Mouse (Mus musculus) midbrain, embryonic 13.5 days (tissue): ENCODE measurements around the gene Rassf10. TPM values are rescaled to one million over a fixed set of nuclear protein-coding genes. Genes with fewer than 3 reads are reported as not detected.
A peak's percentile ranks its signal among the peaks of the same experiment; 100 is the strongest.
"Not testable (repeated sequence)": the region's sequence is repeated elsewhere in the genome, so short reads cannot be mapped to it uniquely, and the experiment has no call there.

Source experiments
- ATAC-seq: fragments of 200-750 bp; cut with Nextera tagmentation; 2 replicates; pipeline ENCODE4 v1.8.0; 2017; ENCODE audit warnings: mild to moderate bottlenecking, moderate TSS enrichment, moderate library complexity
- H3K27ac ChIP-seq: fragments of 300-500 bp; sonication (generic); 2 replicates; pipeline ENCODE4 v1.5.1; 2015; ENCODE audit warnings: inconsistent platforms, mild to moderate bottlenecking, moderate library complexity
- H3K27me3 ChIP-seq: fragments of 300-500 bp; sonication (generic); 2 replicates; pipeline ENCODE4 v1.6.1; 2015; ENCODE audit warnings: mild to moderate bottlenecking, inconsistent platforms
- H3K36me3 ChIP-seq: fragments of 300-500 bp; sonication (generic); 2 replicates; pipeline ENCODE4 v1.6.1; 2015; ENCODE audit warnings: mild to moderate bottlenecking, inconsistent platforms
- H3K4me1 ChIP-seq: fragments of 300-500 bp; sonication (generic); replicated peaks from 2 replicates; pipeline ENCODE4 v1.6.1; 2015; ENCODE audit warnings: inconsistent platforms
- H3K4me2 ChIP-seq: fragments of 300-500 bp; sonication (generic); replicated peaks from 2 replicates; pipeline ENCODE4 v1.6.1; 2015; ENCODE audit warnings: moderate library complexity, mild to moderate bottlenecking, inconsistent platforms
- H3K4me3 ChIP-seq: fragments of 300-500 bp; sonication (generic); replicated peaks from 2 replicates; pipeline ENCODE4 v1.5.1; 2015; ENCODE audit warnings: mild to moderate bottlenecking, inconsistent platforms
- H3K9ac ChIP-seq: fragments of 300-500 bp; sonication (generic); replicated peaks from 2 replicates; pipeline ENCODE4 v1.6.1; 2015; ENCODE audit warnings: mild to moderate bottlenecking, inconsistent platforms
- H3K9me3 ChIP-seq: fragments of 300-500 bp; sonication (generic); 2 replicates; pipeline ENCODE4 v1.6.1; 2016; ENCODE audit warnings: mild to moderate bottlenecking, inconsistent platforms
- WGBS: fragments of 180-500 bp; shearing (Covaris S2); methylation state at CpG from one replicate; pipeline ENCODE4 v1.1.7; 2015; 5-methylcytosine and 5-hydroxymethylcytosine counted together
- polyA plus RNA-seq: library from polyadenylated mRNA; unstranded; fragments of >200 nt; fragmentation: Nextera tagmentation; extraction: Ambion mirVana; gene quantifications from 2 replicates; pipeline ENCODE4 v1.2.1, GENCODE M21; 2015

The Rassf10 gene
- polyA plus RNA-seq, 1 experiment from 2014 or later, result 1.9 TPM

GRCm38 (mm10) chr7:112935876-112936275, 17.9 kb upstream of the Rassf10 start:
- H3K27me3 ChIP-seq, H3K9me3 ChIP-seq, H3K4me2 ChIP-seq, H3K4me3 ChIP-seq, ATAC-seq, H3K27ac ChIP-seq, H3K36me3 ChIP-seq, H3K9ac ChIP-seq, H3K4me1 ChIP-seq: not testable (repeated sequence)
- WGBS, result 96% methylated on average over 5 of the region's 5 CpGs

DNA sequence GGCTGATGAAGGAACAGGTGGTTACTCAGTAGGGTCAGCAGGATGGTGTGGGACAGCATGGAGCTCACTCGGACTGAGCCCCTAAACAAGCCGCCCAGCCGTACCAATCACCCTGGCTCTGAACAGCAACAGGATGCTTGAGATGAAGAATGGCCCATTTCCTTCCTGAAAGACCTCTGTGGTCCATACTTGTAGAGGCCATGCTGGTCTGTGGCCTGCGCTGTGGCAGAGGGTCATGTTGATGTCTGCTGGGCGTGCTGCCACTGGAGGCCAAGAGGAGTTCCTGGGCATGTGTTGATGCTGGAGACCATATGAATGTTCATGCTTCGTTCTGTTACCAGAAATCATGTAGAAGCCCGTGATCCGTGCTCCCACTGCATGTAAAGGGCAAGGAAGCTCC, 16.7 kb upstream of the Rassf10 start:
- Histone ChIP-seq H3K27me3 (no peaks in the 10 kb centered on the region), H3K9me3 (no peaks in the 10 kb centered on the region), H3K27ac (no peak overlapping the region), H3K9ac (no peak overlapping the region), H3K4me2 (no peak overlapping the region), H3K36me3 (no peaks in the 10 kb centered on the region), H3K4me3 (no peak overlapping the region), H3K4me1 (0 out of 2 replicates have a peak, but pooled peaks cover 4% of the 10 kb centered on the region)
- no peak for ATAC-seq
- 95% methylated on average over 8 of the region's 8 CpGs for WGBS

DNA sequence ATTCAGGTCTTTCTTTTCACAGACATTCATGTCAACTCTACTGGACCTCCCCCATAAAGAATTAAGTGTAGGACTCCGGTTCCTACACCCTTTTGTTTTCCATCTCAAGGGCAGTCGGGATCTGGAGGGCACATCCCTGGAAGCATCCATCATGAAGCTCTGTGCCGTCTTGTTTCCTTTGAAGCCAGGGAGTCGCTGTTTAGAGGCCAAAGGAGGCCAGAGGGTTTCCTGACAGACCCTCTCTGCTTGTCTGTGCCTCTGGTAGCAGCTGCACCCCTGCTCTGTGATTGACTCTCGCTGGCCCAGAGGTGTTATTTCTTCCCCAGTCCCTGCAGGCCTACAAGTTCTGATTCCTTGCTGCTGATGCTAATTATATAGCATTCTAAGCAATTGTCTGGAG, 14.8 kb upstream of the Rassf10 start:
- H3K27ac ChIP-seq, result no peak overlapping the region
- 0 out of 2 replicates have a peak, but pooled peaks cover 4% of the 10 kb centered on the region for H3K4me1 ChIP-seq
- H3K4me3 ChIP-seq, result no peak overlapping the region
- H3K9ac ChIP-seq, result no peak overlapping the region
- H3K9me3 ChIP-seq, result no peaks in the 10 kb centered on the region
- no peak overlapping the region for H3K4me2 ChIP-seq
- H3K27me3 ChIP-seq, result no peaks in the 10 kb centered on the region
- no peaks in the 10 kb centered on the region for H3K36me3 ChIP-seq
- WGBS, result 49% methylated on average over 5 of the region's 5 CpGs
- no peak for ATAC-seq

GRCm38 (mm10) chr7:112942567-112942966, 11.2 kb upstream of the Rassf10 start:
- Histone ChIP-seq H3K4me2 (no peak overlapping the region), H3K27me3 (no peaks in the 10 kb centered on the region), H3K27ac (no peak overlapping the region), H3K9me3 (no peaks in the 10 kb centered on the region), H3K9ac (no peak overlapping the region), H3K4me3 (no peak overlapping the region), H3K4me1 (0 out of 2 replicates have a peak, but pooled peaks cover 4% of the 10 kb centered on the region), H3K36me3 (no peaks in the 10 kb centered on the region)
- 79% methylated on average over 5 of the region's 5 CpGs for WGBS
- no peak for ATAC-seq

GRCm38 (mm10) chr7:112943056-112943455, 10.7 kb upstream of the Rassf10 start:
- Histone ChIP-seq H3K9ac (no peak overlapping the region), H3K4me1 (0 out of 2 replicates have a peak, but pooled peaks cover 4% of the 10 kb centered on the region), H3K4me3 (no peak overlapping the region), H3K4me2 (no peak overlapping the region), H3K9me3 (no peaks in the 10 kb centered on the region), H3K27me3 (no peaks in the 10 kb centered on the region), H3K36me3 (no peaks in the 10 kb centered on the region), H3K27ac (no peak overlapping the region)
- ATAC-seq, result no peak
- 91% methylated on average over 1 of the region's 1 CpGs for WGBS

- no peaks in the 10 kb centered on the region for H3K4me1 ChIP-seq
- ATAC-seq, result no peak
- peaks cover 9% of the 10 kb centered on the region; the same call in 1 of the 2 replicates for H3K27me3 ChIP-seq
- WGBS, result 69% methylated on average over 6 of the region's 6 CpGs
- H3K4me2 ChIP-seq, result no peak overlapping the region
- no peaks in the 10 kb centered on the region for H3K9me3 ChIP-seq
- no peak overlapping the region for H3K4me3 ChIP-seq
- H3K9ac ChIP-seq, result no peak overlapping the region
- no peaks in the 10 kb centered on the region for H3K36me3 ChIP-seq
- no peak overlapping the region for H3K27ac ChIP-seq
Observed at GRCm38 (mm10) chr7:112946706-112947105, 7.1 kb upstream of the Rassf10 start.

DNA sequence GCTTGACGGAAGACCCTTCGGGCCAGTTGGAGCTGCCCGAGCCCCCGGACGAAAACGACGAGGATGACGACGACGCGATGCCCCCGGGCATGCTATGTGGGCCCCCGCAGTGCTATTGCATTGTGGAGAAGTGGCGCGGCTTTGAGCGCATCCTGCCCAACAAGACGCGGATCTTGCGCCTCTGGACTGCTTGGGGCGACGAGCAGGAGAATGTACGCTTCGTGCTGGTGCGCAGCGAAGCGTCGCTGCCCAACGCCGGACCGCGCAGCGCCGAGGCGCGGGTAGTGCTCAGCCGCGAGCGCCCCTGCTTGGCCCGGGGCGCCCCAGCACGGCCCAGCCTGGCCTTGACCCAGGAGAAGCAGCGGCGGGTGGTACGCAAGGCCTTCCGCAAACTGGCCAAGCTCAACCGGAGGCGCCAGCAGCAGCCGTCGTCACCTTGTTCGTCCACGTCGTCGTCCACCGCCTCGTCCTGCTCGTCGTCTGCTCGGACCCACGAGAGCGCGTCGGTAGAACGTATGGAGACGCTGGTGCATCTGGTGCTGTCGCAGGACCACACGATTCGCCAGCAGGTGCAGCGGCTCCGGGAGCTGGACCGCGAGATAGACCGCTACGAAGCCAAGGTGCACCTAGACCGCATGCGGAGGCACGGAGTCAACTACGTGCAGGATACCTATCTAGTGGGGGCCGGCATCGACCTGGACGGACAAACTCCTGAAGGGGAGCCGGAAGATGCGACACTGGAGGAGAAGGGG, 765 bp downstream of the Rassf10 start:
- H3K9me3 ChIP-seq, result no peaks in the 10 kb centered on the region
- H3K4me2 ChIP-seq, result peak overlapping the region; percentile 81
- peak overlapping the region; percentile 62 for H3K9ac ChIP-seq
- under 1% methylated on average over 80 of the region's 82 CpGs for whole genome bisulfite sequencing
- no peaks in the 10 kb centered on the region for H3K36me3 ChIP-seq
- peaks cover 68% of the 10 kb centered on the region for H3K27me3 ChIP-seq
- H3K4me1 ChIP-seq, result peaks cover 22% of the 10 kb centered on the region
- no peak overlapping the region for H3K27ac ChIP-seq
- peak; percentile 62; the same call in 1 of the 2 replicates for ATAC-seq
- H3K4me3 ChIP-seq, result peak overlapping the region; percentile 50

DNA sequence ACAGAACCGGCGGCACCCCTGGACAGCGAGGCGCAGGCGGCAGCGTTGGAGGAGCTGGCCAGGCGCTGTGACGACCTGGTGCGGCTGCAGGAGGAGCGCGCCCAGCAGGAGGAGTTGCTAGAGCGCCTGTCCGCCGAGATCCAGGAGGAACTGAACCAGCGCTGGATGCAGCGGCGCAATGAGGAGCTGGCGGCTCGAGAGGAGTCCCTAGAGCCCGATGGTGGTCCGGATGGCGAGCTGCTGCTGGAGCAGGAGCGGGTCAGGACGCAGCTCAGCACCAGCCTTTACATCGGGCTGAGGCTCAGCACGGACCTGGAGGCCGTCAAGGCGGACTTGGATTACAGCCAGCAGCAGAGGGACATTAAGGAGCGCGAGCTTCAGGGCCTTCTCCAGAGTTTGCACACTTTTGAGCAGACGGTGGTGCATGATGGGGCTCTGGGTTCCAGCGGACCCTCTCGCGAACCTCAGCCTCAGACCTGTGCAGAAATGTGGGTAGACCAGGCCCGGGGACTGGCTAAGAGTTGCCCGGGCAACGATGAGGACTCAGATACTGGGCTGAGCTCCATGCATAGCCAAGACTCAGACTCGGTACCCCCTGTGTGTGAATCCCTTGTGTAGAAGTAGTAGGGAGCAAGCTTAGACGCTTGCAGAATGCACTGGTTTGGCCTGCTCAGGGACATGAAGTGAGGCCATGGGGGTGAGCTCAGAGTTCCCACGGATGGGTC, 1.5 kb downstream of the Rassf10 start:
- Histone ChIP-seq H3K9ac (peak overlapping the region; percentile 62), H3K4me3 (peak overlapping the region; percentile 50), H3K36me3 (no peaks in the 10 kb centered on the region), H3K27me3 (peaks cover 68% of the 10 kb centered on the region), H3K4me1 (peaks cover 22% of the 10 kb centered on the region), H3K27ac (no peak overlapping the region), H3K9me3 (no peaks in the 10 kb centered on the region), H3K4me2 (peak overlapping the region; percentile 81)
- peak; percentile 64 for ATAC-seq
- 2% methylated on average over 40 of the region's 40 CpGs for WGBS

GRCm38 (mm10) chr7:112955955-112956354, 2.2 kb downstream of the Rassf10 start:
- Histone ChIP-seq H3K4me3 (peak overlapping the region; percentile 50; the same call in 1 of the 2 replicates), H3K4me1 (peaks cover 22% of the 10 kb centered on the region), H3K36me3 (no peaks in the 10 kb centered on the region), H3K27ac (no peak overlapping the region), H3K9me3 (no peaks in the 10 kb centered on the region), H3K27me3 (peaks cover 65% of the 10 kb centered on the region), H3K9ac (no peak overlapping the region), H3K4me2 (0 out of 2 replicates have a peak overlapping the region, but pooled peaks have one; percentile 81)
- 42% methylated on average over 3 of the region's 3 CpGs for WGBS
- no peak for ATAC-seq

GRCm38 (mm10) chr7:112956961-112957360, 3.2 kb downstream of the Rassf10 start:
- Histone ChIP-seq H3K27me3 (peaks cover 59% of the 10 kb centered on the region), H3K4me2 (peak overlapping the region; percentile 28), H3K9ac (no peak overlapping the region), H3K27ac (no peak overlapping the region), H3K4me1 (peaks cover 22% of the 10 kb centered on the region), H3K9me3 (no peaks in the 10 kb centered on the region), H3K36me3 (no peaks in the 10 kb centered on the region), H3K4me3 (no peak overlapping the region)
- 65% methylated on average over 7 of the region's 7 CpGs for WGBS
- no peak for ATAC-seq

DNA sequence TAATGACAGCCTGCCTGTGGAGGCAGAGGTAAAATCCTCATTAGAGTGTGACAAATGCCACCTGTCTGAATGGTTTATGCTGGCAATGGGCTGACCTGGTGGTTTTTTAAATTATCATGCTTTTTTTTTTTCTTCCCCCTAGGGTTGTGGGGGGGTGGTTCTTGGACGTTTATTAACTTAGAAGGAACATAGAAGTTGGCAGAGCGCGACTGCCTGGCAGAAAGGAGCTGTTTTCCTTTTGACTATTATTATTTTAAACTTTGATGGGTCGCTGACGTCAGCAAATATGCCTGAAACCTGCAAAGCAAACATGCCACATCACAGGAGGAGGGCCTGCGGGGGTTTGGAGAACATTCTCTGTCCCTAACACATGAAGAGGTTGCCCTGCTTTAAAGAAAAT, 3.9 kb downstream of the Rassf10 start:
- no peak for ATAC-seq
- H3K4me2 ChIP-seq, result no peak overlapping the region
- H3K27ac ChIP-seq, result no peak overlapping the region
- peaks cover 59% of the 10 kb centered on the region for H3K27me3 ChIP-seq
- H3K4me3 ChIP-seq, result no peak overlapping the region
- H3K9me3 ChIP-seq, result 0 out of 2 replicates have a peak, but pooled peaks cover under 1% of the 10 kb centered on the region
- H3K9ac ChIP-seq, result no peak overlapping the region
- peaks cover 22% of the 10 kb centered on the region for H3K4me1 ChIP-seq
- WGBS, result 45% methylated on average over 6 of the region's 6 CpGs
- no peaks in the 10 kb centered on the region for H3K36me3 ChIP-seq

DNA sequence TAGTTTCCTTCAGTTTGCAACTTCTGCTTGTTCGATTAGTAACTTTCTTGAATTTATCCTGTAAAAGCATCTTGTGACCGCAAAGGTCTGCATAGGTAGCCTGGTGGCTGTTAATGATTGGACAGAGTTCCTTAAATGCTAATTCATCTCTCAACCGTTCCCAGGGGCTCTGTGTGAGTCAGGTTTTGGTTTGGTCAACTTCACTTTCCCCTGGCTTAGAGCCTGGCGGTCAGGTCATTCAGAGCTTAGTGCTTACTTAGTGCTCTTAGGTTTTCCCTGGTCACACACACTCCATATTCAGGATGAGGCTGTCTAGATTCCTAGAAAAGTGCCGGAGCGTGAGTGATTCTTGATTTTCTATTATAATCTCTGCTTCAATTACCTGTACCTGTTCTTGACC, 12.6 kb downstream of the Rassf10 start:
- H3K4me1 ChIP-seq, result no peaks in the 10 kb centered on the region
- no peak overlapping the region for H3K4me3 ChIP-seq
- H3K4me2 ChIP-seq, result no peak overlapping the region
- no peak for ATAC-seq
- H3K9me3 ChIP-seq, result 0 out of 2 replicates have a peak, but pooled peaks cover 11% of the 10 kb centered on the region
- WGBS, result 76% methylated on average over 6 of the region's 6 CpGs
- H3K27me3 ChIP-seq, result no peaks in the 10 kb centered on the region
- no peaks in the 10 kb centered on the region for H3K36me3 ChIP-seq
- no peak overlapping the region for H3K27ac ChIP-seq
- no peak overlapping the region for H3K9ac ChIP-seq
